Mouse (Mus musculus): ENCODE results near the gene Tent2. TPM values are rescaled to one million over a fixed set of nuclear protein-coding genes. Genes with fewer than 3 reads are reported as not detected.
A peak's percentile ranks its signal among the peaks of the same experiment; 100 is the strongest.
"Not testable (repeated sequence)": the region's sequence is repeated elsewhere in the genome, so short reads cannot be mapped to it uniquely, and the experiment has no call there.

Gene Tent2
- polyA plus RNA-seq, 1 experiment from 2014 or later: 67.1 TPM

DNA sequence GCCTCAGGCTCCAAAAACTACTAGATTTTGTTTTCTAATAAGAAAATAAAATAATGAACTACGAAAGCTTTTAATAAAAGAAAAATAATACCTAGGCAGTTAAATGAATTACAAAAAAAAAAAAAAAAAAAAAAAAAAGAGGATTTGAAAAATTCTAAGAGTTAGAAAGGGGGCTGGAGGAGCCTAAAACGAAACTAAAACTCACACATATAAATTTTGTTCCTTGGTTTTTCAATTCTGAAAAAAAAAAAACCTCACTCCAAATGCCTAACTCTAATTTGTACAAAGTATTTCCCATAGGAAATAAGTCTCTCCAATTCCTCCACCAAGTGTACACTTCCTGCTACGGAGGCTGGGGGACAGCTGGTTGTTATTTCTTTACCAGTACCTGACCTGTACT is 3.4 kb downstream of the Tent2 start:
- Histone ChIP-seq H3K4me3 (no peak overlapping the region), H3K9me3 (no peaks in the 10 kb centered on the region), H3K27me3 (no peaks in the 10 kb centered on the region), H3K4me1 (peaks cover 9% of the 10 kb centered on the region), H3K9ac (no peak overlapping the region), H3K4me2 (no peak overlapping the region), H3K36me3 (peaks cover 6% of the 10 kb centered on the region; the same call in 1 of the 2 replicates), H3K27ac (no peak overlapping the region)
- WGBS: 69% methylated on average over 3 of the region's 3 CpGs
- no peak for ATAC-seq (ENCODE audit: insufficient number of reproducible peaks, low FRiP score, low TSS enrichment, low read depth)

DNA sequence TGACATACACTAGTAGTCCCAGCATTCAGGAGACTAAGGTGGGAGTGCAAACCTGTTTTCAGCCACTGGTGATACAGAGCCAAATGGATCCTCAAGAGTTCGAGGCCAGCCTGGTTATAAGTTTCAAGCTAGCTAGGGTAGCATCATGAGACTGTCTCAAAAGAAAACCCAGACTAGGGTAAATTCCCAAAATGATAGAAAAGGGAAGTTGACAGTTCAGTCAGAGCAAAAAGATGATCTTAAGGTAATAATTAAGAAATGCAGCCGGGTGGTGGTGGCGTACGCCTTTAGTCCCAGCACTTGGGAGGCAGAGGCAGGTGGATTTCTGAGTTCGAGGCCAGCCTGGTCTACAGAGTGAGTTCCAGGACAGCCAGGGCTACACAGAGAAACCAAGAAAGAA is 4.4 kb downstream of the Tent2 start:
- H3K36me3 ChIP-seq: peaks cover 11% of the 10 kb centered on the region; the same call in 1 of the 2 replicates
- not testable (repeated sequence) for ATAC-seq (ENCODE audit: insufficient number of reproducible peaks, low FRiP score, low TSS enrichment, low read depth); H3K9ac ChIP-seq; H3K4me2 ChIP-seq; H3K27me3 ChIP-seq; H3K4me1 ChIP-seq; H3K27ac ChIP-seq; H3K9me3 ChIP-seq; H3K4me3 ChIP-seq
- 92% methylated on average over 5 of the region's 5 CpGs for WGBS

DNA sequence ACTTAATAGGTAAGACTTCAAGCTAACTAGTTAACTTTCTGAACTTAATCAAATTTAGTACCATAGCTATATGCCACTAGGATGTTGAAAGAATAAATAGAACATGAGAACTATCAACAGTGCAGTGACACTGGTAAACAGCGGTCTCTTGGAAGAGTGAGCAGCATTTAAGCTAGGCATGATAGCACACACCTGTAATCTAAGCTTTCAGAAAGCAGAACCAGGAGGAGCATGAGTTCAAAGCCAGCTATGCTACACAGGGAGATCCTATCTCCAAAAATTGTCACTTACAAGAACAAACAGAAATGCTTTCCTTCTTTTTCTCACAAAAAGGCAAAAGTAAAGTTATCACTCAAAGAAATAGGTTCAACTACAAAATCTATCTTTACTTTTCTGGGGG is 11.8 kb downstream of the Tent2 start:
- no peaks in the 10 kb centered on the region for H3K4me1 ChIP-seq
- peaks cover 18% of the 10 kb centered on the region; the same call in 1 of the 2 replicates for H3K36me3 ChIP-seq
- H3K9me3 ChIP-seq: no peaks in the 10 kb centered on the region
- H3K4me2 ChIP-seq: no peak overlapping the region
- 87% methylated on average over 1 of the region's 1 CpGs for WGBS
- H3K4me3 ChIP-seq: no peak overlapping the region
- no peak overlapping the region for H3K27ac ChIP-seq
- no peak overlapping the region for H3K9ac ChIP-seq
- no peaks in the 10 kb centered on the region for H3K27me3 ChIP-seq
- ATAC-seq (ENCODE audit: insufficient number of reproducible peaks, low FRiP score, low TSS enrichment, low read depth): no peak

DNA sequence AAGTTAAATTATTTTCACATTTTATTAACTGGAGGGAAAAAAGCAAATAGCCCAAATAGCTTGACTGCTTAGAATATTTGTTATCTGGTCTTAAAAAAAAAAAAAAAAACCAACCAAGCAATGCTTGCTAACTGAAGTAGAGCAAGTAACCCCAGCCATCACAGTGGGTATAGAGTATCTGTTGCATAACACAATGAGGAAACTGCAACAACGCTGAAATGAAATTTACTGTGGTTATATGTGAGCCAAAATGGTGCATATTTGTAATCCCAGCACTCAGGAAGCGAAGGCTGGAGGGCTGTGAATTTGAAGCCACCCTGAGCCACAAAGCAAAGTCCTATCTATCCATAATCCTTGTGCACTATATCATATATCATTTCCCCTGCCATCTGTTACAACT is 12.7 kb downstream of the Tent2 start:
- WGBS: 71% methylated on average over 2 of the region's 2 CpGs
- H3K27me3 ChIP-seq: no peaks in the 10 kb centered on the region
- H3K9ac ChIP-seq: no peak overlapping the region
- no peak overlapping the region for H3K4me2 ChIP-seq
- no peak overlapping the region for H3K4me3 ChIP-seq
- no peaks in the 10 kb centered on the region for H3K9me3 ChIP-seq
- no peak overlapping the region for H3K27ac ChIP-seq
- peaks cover 20% of the 10 kb centered on the region; the same call in 1 of the 2 replicates for H3K36me3 ChIP-seq
- H3K4me1 ChIP-seq: no peaks in the 10 kb centered on the region
- no peak for ATAC-seq (ENCODE audit: insufficient number of reproducible peaks, low FRiP score, low TSS enrichment, low read depth)

DNA sequence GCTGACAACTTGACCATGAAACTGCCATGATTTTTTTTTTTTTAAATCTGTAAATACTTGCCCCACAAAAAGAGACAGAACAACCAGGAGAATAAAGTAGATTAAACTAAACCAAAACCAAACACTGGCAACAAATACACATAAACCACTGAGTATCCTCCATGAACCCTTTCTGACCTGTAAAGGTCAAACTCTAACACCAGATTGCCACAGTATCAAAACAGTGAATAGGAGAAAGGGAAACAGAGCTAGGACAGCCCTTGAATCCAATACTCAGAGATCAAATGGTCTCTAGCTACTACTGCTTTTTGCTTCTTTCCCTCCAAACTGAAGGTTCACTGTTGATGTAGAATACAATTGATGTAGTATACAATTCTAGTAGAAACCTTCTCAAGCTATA is 14.6 kb downstream of the Tent2 start:
- no peak for ATAC-seq (ENCODE audit: insufficient number of reproducible peaks, low FRiP score, low TSS enrichment, low read depth)
- Histone ChIP-seq H3K9me3 (no peaks in the 10 kb centered on the region), H3K9ac (no peak overlapping the region)

DNA sequence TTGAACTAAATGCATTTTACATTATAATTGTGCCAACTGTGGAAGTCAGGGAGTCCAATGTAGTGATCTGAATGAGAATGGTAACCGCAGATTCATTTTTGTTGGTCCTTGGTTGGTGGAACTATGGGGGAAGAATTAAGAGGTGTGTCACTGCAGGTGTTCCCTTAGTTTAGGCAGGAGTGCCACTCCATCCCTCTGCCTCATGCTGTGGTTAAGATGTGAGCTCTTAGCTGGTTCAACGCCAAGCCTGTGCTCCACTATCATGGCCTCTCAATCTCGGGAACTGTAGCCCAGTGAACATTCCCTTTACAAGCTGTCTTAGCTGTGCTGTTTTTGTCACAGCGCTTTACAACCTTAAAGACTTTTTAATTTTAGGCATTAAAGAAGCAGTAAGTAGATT is 28.9 kb downstream of the Tent2 start:
- Histone ChIP-seq H3K36me3 (peaks cover 34% of the 10 kb centered on the region), H3K4me2 (no peak overlapping the region), H3K27me3 (no peaks in the 10 kb centered on the region), H3K9ac (no peak overlapping the region), H3K4me3 (no peak overlapping the region), H3K4me1 (no peaks in the 10 kb centered on the region), H3K9me3 (no peaks in the 10 kb centered on the region), H3K27ac (no peak overlapping the region)
- 89% methylated on average over 4 of the region's 4 CpGs for WGBS
- no peak for ATAC-seq (ENCODE audit: insufficient number of reproducible peaks, low FRiP score, low TSS enrichment, low read depth)

More for the DNA sequence above, 14.6 kb downstream of the Tent2 start:
- Histone ChIP-seq H3K27me3 (no peaks in the 10 kb centered on the region), H3K4me3 (no peak overlapping the region), H3K36me3 (peaks cover 19% of the 10 kb centered on the region), H3K4me2 (no peak overlapping the region), H3K27ac (no peak overlapping the region), H3K4me1 (no peaks in the 10 kb centered on the region)

DNA sequence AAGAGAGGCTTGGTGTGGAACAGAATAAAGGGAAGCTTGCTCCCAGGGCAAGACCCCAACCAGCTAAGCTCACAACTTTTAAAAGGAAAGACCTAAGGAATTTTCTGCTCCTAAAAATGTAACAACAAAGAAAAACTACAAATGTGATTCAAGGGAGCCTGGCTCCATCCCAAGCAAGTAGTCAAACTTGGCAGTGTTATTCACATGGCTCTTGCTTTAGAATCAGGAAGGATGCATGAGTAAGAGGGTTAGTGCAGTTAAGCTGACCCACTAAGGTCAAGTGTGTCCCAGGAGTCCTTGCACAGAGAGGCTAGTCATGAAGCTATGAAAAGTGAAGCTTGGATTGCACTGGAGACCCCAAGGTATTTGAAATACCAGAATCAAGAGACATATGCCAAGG is 29.7 kb downstream of the Tent2 start:
- Histone ChIP-seq H3K4me2 (no peak overlapping the region), H3K4me3 (no peak overlapping the region), H3K9me3 (no peaks in the 10 kb centered on the region), H3K27ac (no peak overlapping the region), H3K9ac (no peak overlapping the region), H3K27me3 (no peaks in the 10 kb centered on the region), H3K36me3 (peaks cover 32% of the 10 kb centered on the region), H3K4me1 (no peaks in the 10 kb centered on the region)
- ATAC-seq (ENCODE audit: insufficient number of reproducible peaks, low FRiP score, low TSS enrichment, low read depth): no peak

DNA sequence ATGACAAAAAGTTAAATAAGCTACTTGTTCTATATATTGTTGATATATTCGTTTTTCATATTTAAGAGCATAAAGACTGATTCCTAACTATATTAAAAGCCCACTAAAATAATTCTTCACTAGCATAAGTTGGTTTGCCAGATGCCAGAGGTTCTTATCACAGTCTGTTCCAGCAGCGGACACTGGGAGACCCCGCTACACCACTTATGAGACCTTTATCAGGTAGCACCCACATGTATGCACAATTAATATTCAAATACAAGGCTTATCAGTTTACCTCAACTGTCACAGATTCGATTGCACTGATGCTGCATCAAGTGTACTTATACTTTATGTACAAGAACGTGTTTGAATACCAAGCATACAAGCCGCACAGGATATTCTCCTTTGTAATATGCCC is 33.9 kb downstream of the Tent2 start:
- H3K4me2 ChIP-seq: no peak overlapping the region
- H3K4me3 ChIP-seq: no peak overlapping the region
- H3K4me1 ChIP-seq: no peaks in the 10 kb centered on the region
- no peak overlapping the region for H3K9ac ChIP-seq
- no peak for ATAC-seq (ENCODE audit: insufficient number of reproducible peaks, low FRiP score, low TSS enrichment, low read depth)
- H3K36me3 ChIP-seq: peaks cover 15% of the 10 kb centered on the region
- no peaks in the 10 kb centered on the region for H3K27me3 ChIP-seq
- WGBS: 94% methylated on average over 6 of the region's 6 CpGs
- H3K9me3 ChIP-seq: no peaks in the 10 kb centered on the region
- H3K27ac ChIP-seq: no peak overlapping the region

DNA sequence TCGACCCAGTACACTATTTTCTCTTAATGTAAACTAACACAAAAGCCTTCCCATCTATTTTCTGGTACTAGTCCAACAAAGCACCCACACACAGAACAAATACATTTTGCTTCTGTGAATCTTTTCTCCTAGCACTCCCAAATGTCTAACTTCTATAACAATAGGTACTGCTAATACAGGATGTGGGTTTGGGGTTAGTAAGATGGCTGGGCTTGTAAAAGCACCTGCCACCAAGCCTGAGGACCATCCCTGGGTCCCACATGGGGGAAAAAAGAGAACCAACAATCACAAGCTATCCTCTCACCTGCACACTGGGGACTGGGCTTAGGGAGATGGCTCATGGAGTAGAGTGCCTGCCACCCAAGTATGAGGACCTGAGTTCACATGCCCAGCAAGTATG is 38.9 kb downstream of the Tent2 start:
- H3K4me1 ChIP-seq: no peaks in the 10 kb centered on the region
- H3K4me3 ChIP-seq: no peak overlapping the region
- H3K4me2 ChIP-seq: no peak overlapping the region
- no peaks in the 10 kb centered on the region for H3K27me3 ChIP-seq
- 85% methylated on average over 1 of the region's 1 CpGs for WGBS
- no peak for ATAC-seq (ENCODE audit: insufficient number of reproducible peaks, low FRiP score, low TSS enrichment, low read depth)
- no peaks in the 10 kb centered on the region for H3K9me3 ChIP-seq
- H3K27ac ChIP-seq: no peak overlapping the region
- peaks cover 13% of the 10 kb centered on the region for H3K36me3 ChIP-seq
- no peak overlapping the region for H3K9ac ChIP-seq

DNA sequence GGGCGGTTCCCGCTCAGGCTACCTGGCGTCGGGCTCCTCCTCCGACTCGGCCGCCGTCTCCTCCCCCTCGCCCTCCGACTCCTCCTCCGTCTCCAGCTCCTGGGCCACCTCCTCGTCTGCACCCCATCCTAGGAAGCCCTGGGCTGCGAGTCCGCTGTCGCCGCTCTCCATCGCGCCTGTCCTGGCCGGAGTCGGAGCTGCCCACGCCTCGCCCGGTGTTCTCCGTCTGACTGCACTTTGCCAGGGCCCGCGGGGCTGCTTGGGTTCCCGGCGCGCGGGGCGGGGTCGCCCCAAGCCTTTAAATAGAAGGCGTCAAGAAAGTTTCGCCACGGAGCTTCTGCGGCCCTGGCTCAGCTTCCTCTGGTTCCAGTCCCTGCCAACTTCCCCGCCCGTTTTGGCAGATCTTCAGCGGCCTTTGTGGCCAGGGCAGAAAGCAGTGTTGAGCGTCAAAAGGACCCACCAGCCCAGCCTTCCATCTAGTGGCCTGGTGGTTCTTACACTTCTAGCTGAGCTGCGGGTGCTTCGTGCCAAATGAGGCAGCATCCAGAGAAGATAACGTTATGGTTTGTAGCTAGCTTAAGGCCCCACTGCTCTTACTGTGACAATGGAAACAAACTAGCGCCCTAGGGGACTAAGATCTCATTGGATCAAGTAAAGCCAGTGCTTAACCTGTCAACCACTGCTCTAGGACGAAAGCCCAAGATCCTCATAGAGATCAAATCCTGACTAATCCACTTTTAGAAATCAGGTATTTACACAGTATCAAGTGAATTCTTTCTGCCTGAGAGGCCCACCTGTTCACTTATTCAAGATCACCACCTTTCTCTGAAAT is 47.6 kb downstream of the Tent2 start, which contains the start of gene Cmya5:
Gene Cmya5, minus strand, starts transcription at position 389 of the 832 bp plus-strand sequence.
- peak within 1 kb of the TSS; percentile 87 for H3K27ac ChIP-seq
- peak; percentile 83 for ATAC-seq (ENCODE audit: insufficient number of reproducible peaks, low FRiP score, low TSS enrichment, low read depth)
- WGBS: 3% methylated on average over 37 of the region's 45 CpGs

DNA sequence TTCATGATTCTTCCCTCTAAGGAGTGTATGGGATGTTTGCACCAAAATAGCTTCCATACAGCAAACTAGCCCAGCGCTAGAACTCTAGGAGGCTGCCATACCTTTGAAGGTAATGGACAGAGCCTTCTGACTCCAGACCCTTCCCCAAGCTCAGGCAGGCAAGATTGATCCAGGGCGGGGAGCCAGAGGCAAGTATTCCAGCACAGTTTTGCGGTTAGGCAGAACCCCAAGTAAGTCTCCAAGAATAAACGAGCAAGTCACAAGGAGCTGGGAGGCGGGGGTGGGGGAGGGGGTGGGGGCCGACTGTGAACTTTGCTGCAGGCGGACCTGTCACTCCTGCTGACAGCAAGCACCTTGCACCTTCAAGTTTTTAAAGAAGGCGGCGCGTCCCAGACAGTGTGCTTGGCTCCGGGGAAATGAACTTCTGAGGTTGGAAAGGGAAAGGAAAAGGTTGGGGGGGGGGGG is 48.3 kb downstream of the Tent2 start:
- Histone ChIP-seq H3K9me3 (no peaks in the 10 kb centered on the region), H3K9ac (peak overlapping the region; percentile 35; the same call in 1 of the 2 replicates), H3K4me1 (peaks cover 13% of the 10 kb centered on the region), H3K27ac (peak overlapping the region; percentile 87), H3K4me2 (peak overlapping the region; percentile 91), H3K4me3 (peak overlapping the region; percentile 55), H3K27me3 (no peaks in the 10 kb centered on the region), H3K36me3 (peaks cover 4% of the 10 kb centered on the region; the same call in 1 of the 2 replicates)
- 16% methylated on average over 11 of the region's 11 CpGs for WGBS
- ATAC-seq (ENCODE audit: insufficient number of reproducible peaks, low FRiP score, low TSS enrichment, low read depth): peak; percentile 20; the same call in 1 of the 2 replicates

More for the DNA sequence above, 47.6 kb downstream of the Tent2 start, which contains the start of gene Cmya5:
- H3K9ac ChIP-seq: peak within 1 kb of the TSS; percentile 35; the same call in 1 of the 2 replicates
- H3K4me2 ChIP-seq: peak within 1 kb of the TSS; percentile 91
- H3K36me3 ChIP-seq: peaks cover 10% of the 10 kb centered on the region; the same call in 1 of the 2 replicates
- H3K4me1 ChIP-seq: peaks cover 13% of the 10 kb centered on the region
- peak within 1 kb of the TSS; percentile 55 for H3K4me3 ChIP-seq
- no peaks in the 10 kb centered on the region for H3K27me3 ChIP-seq
- no peaks in the 10 kb centered on the region for H3K9me3 ChIP-seq

DNA sequence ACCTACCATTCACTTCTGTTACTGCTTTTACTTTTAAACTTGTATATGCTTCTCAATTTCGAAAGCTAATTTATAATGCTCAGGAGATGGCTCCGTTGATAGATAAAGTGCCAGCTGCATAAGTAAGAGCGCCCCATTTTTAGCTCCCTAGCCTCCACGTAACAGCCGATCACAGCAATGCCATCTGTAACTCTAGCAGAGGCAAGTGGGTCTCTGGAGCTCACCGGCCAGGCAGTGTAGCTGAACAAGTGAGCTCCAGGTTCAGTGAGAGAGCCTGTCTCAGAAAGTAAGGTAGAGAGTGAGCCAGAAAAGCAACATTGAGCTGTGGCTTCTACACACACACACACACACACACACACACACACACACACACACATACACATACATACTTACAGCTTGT is 51.0 kb downstream of the Tent2 start:
- no peak for ATAC-seq (ENCODE audit: insufficient number of reproducible peaks, low FRiP score, low TSS enrichment, low read depth)
- H3K27ac ChIP-seq: no peak overlapping the region
- H3K4me2 ChIP-seq: no peak overlapping the region
- peaks cover 17% of the 10 kb centered on the region for H3K4me1 ChIP-seq
- H3K36me3 ChIP-seq: 0 out of 2 replicates have a peak, but pooled peaks cover 3% of the 10 kb centered on the region
- 90% methylated on average over 6 of the region's 6 CpGs for WGBS
- H3K9ac ChIP-seq: no peak overlapping the region
- no peaks in the 10 kb centered on the region for H3K9me3 ChIP-seq
- no peak overlapping the region for H3K4me3 ChIP-seq
- H3K27me3 ChIP-seq: no peaks in the 10 kb centered on the region

Data from limb, embryonic 15.5 days (tissue).